Comparison of ENCODE assay signal across 29 mouse cellular contexts in genomic region chr2:153295196-153295595, GRCm38 (mm10).
"Had no signal": no experiment of that assay in that cellular context is flagged by ENCODE, and none has a peak within 500 bp of the region (broad histone marks: within the 10 kb centered on the region; RNA-seq: fewer than 3 reads in every experiment).

No protein-coding gene starts in this region.

- H3K4me2 ChIP-seq: embryonic facial prominence, embryonic 12.5 days; embryonic facial prominence, embryonic 13.5 days; embryonic facial prominence, embryonic 15.5 days; forebrain, embryonic 12.5 days; forebrain, embryonic 13.5 days; forebrain, embryonic 15.5 days had no signal

- DNase-seq: cerebellum, adult 2 months; cerebellum, adult 8-10 months; cerebellum, adult 9-10 months; cerebellum, adult 9-11 months; cerebellum, postnatal 10 days; cerebellum, postnatal 14 days; cerebellum, postnatal 25 days; cerebellum, postnatal 36 days; embryo, embryonic 11 days; forebrain, postnatal 0 days; gastrocnemius, adult 2 months; gastrocnemius, postnatal 10 days; gastrocnemius, postnatal 14 days; gastrocnemius, postnatal 25 days; gastrocnemius, postnatal 36 days; heart, adult 11 months; heart, adult 18-20 months; heart, adult 2 months had no signal

- ATAC-seq: forebrain, embryonic 13.5 days; forebrain, embryonic 14.5 days; forebrain, embryonic 15.5 days; forebrain, embryonic 16.5 days; forebrain, postnatal 0 days had no signal

- H3K36me3 ChIP-seq: embryonic facial prominence, embryonic 12.5 days; embryonic facial prominence, embryonic 13.5 days; embryonic facial prominence, embryonic 15.5 days; forebrain, embryonic 12.5 days; forebrain, embryonic 15.5 days had no signal

- H3K9me3 ChIP-seq: embryonic facial prominence, embryonic 10.5 days; embryonic facial prominence, embryonic 12.5 days; embryonic facial prominence, embryonic 13.5 days; embryonic facial prominence, embryonic 15.5 days; forebrain, embryonic 10.5 days; forebrain, embryonic 12.5 days; forebrain, embryonic 13.5 days; forebrain, embryonic 15.5 days had no signal

- H3K27me3 ChIP-seq: embryonic facial prominence, embryonic 12.5 days; embryonic facial prominence, embryonic 13.5 days; embryonic facial prominence, embryonic 15.5 days; forebrain, embryonic 12.5 days; forebrain, embryonic 13.5 days; forebrain, embryonic 15.5 days had no signal

- H3K9ac ChIP-seq: embryonic facial prominence, embryonic 12.5 days; embryonic facial prominence, embryonic 13.5 days; embryonic facial prominence, embryonic 15.5 days; forebrain, embryonic 12.5 days; forebrain, embryonic 13.5 days; forebrain, embryonic 15.5 days; forebrain, postnatal 0 days had no signal

- H3K27ac ChIP-seq: embryonic facial prominence, embryonic 10.5 days; embryonic facial prominence, embryonic 12.5 days; embryonic facial prominence, embryonic 13.5 days; embryonic facial prominence, embryonic 15.5 days; forebrain, embryonic 10.5 days; forebrain, embryonic 12.5 days; forebrain, embryonic 13.5 days; forebrain, embryonic 15.5 days; gastrocnemius, adult 2 months; heart, adult 2 months had no signal

- H3K4me3 ChIP-seq: embryonic facial prominence, embryonic 10.5 days; embryonic facial prominence, embryonic 12.5 days; embryonic facial prominence, embryonic 13.5 days; embryonic facial prominence, embryonic 15.5 days; erythroblast, embryonic 14.5 days; forebrain, embryonic 10.5 days; forebrain, embryonic 12.5 days; forebrain, embryonic 13.5 days; forebrain, embryonic 15.5 days; gastrocnemius, adult 2 months; heart, adult 2 months had no signal
